Mouse (Mus musculus) spleen, postnatal 14 days (tissue): ENCODE measurements around the gene Ssmem1.

ENCODE experiments used
- DNase-seq, 2 experiments: peaks; one replicate each; pipeline ENCODE4 v3.0.0; 2021 to 2022; ENCODE audit warnings: low spot score in 2 of 2

The Ssmem1 gene

DNA sequence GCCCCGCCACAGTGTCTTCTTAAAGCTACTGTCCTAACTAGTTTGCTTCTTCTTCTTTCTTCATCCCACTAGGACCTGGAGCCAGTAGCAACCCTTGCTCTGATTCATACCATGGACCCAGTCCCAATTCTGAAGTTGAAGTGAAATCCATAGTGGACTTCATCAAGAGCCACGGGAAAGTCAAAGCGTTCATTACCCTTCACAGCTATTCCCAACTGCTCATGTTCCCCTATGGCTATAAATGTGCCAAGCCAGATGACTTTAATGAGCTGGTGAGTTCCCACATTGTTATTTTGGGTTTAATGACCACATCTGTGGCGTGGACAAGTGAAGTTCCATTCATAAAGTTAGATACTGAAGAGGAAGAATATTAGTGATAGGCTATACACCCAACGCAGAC, 44.4 kb downstream of the Ssmem1 start:
- no peak for DNase-seq

GRCm38 (mm10) chr6:30554621-30555170, 45.0 kb downstream of the Ssmem1 start:
- no peak for DNase-seq

DNA sequence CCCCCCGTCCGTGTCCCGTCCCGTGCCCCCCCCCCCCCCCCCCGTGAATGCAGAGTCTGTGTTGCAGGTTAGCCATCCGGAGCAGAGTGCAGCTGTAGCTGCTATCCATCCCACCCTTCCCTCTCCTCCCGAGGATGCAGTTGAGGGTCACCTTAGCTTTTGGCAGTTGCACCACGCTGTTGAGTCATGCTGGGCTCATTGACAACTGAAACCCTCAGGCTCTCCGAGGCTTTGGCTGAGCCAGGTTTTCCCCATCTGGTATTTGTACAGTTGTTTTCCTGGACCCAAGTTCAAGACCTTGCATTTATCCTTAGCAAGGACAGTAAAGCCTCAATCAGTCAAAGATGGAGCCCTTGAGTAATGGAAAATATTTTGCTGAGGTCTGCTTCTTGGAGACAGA, 46.4 kb downstream of the Ssmem1 start:
- no peak for DNase-seq

GRCm38 (mm10) chr6:30559726-30560125, 50.1 kb downstream of the Ssmem1 start:
- no peak for DNase-seq

DNA sequence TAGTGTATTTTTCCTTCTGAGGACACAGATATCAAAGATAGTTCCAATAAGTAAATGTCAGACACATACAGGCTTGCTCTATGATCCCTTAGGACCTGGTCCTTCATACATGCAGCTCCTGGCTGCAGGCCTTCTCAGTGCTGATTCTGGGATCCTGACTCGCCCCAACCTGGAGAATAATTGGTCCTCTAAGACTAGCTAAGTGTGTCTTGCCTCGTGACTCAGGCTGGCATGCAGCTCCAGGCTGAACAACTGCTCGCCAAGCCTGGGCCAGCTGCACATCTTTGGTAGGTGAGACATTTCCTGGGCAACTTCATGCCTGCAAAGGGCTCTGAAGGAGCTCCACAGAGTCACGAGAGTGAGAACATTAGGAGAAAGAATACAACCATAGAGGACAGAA, 52.5 kb downstream of the Ssmem1 start:
- no peak for DNase-seq

GRCm38 (mm10) chr6:30563575-30563974, 53.9 kb downstream of the Ssmem1 start:
- DNase-seq, result no peak

GRCm38 (mm10) chr6:30564051-30564450, 54.4 kb downstream of the Ssmem1 start:
- DNase-seq, result no peak

DNA sequence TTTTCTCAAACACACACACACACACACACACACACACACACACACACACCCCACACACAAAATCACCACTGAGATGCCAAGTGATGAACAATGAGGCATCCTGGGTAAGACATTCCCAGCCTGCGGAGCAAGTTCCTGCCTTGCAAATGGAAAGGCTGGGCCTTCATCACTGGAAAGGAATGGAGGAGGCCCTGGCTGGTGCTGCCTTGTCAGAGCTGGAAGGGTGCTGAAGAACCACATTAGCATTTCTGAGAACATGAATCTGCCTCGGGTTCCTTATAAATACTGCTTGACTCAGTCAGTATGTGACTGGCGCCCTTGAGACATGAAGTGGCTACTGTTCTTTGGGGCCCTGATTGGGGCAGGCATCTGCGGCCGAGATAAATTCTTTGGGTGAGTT, 58.4 kb downstream of the Ssmem1 start, which contains the start of gene Cpa4:
Cpa4 (plus strand) TSS at position 301 of the 400 bp plus-strand sequence.
- DNase-seq, result no peak

- no peak for DNase-seq
These were observed 59.7 kb downstream of the Ssmem1 start for GRCm38 (mm10) chr6:30569331-30569730.
